Mouse (Mus musculus) layer of hippocampus, postnatal 14 days (tissue): ENCODE results near the gene Il17rd. TPM values are rescaled to one million over a fixed set of nuclear protein-coding genes. Genes with fewer than 3 reads are reported as not detected.

ENCODE experiments used
- DNase-seq, 2 experiments: peaks; one replicate each; pipeline ENCODE4 v3.0.0; 2021 to 2022; ENCODE audit warnings: low spot score in 2 of 2, mixed read lengths in 1 of 2
- total RNA-seq, 2 experiments: library from RNA; stranded (reverse); gene quantifications; 2 replicates each; pipeline ENCODE4 v1.2.3; 2021

Gene Il17rd
- total RNA-seq, 2 experiments from 2014 or later, result 3.9 to 4.3 TPM

DNA sequence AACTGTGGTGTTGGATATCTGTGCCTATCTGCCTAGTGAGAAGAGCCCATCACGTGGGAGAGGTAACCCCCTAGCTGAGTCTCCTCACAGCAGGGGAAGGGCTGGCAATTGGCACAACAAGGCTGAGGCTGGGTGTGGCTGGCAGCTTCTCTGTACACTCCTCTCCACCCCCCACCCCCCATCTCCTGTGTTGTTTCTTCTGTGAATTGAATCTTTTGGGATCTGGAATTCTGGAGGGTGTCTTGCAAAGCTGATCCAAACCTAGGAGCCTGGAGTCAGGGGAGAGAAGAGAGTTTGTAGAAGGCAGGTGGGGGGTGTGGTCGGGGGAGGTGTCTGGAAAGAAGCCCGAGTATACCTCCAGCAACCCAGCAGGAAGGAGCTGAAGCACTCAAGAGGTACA, 102.7 kb downstream of the Il17rd start:
- no peak for DNase-seq

DNA sequence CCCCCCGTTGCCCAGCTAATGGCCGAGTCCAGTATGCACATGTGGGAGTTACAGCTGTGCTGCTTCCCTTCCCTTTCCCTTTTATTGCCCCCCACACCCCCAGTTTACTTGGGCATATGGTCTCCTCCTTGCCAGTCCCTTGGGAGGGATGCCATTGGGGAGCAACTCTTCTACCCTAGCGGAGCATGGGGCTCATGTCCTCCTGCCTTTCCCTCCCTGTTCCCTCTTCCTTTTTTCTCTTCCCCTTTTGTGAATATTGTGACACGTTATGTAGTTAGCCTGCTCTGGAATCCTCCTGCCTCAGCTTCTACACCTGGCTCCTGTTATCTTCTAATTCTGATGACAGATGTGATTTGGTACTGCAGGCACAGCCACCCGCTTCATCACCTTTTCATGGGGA, 103.9 kb downstream of the Il17rd start:
- DNase-seq, result no peak

DNA sequence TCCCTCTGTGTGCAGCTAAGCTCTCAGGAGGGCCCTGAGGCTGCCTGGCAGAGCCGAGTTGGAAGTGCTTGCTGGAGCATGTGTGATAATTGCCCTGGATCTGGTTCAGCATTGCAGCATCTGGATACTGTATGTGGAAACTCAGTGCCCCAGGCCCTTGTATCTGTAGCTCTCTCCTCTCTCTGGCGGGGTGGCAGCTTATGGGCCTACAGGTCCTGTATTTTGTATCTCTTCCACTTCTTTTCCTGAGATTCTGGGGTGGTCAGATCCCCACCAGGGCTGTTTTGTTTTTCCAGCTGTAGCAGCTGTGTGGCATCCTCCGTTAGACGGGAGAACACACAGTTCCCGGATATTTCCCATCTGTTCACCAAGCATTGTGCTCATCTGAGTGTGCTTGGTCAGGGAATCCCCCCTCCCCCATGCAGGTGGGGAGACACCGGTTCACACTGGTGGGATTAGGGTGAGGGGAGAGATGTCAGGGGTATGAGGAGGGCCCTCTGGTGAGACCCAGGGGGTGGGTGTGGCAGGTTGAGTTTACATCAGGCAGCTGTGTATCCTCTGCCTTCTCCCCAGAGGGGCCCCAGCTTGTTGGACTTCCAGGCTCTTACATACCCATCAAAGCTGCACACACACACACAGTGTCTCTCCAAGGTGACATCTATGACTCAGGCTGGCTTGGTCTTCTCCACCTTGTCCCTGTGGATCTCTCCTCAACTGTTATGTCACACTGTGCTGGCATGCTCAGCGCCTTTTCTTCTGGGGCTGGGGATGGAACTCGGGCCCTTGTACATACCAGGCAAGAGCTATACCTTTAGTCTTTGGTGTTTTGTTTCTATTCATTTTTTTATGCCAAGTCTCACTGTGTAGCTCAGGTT, 106.7 kb downstream of the Il17rd start:
- no peak for DNase-seq

DNA sequence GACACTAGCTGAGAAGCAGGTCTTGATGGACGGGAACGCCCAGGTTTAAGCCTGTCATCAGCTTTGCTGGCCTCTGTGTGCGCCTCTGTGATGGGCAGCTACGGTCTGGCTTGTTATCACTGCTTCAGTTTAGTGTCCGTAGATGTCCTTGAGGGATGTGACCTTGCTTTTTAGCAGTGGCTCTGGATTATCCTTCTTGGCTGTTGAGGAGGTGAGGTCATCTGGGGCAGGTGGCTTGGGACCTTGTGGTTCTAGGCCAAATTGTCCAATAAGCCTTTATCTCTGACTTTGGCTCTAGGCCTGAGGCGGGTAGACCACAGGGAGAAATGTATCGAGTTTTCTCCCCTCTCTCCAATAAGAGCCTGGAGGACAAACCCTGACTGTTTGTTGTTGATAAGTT, 109.0 kb downstream of the Il17rd start:
- DNase-seq, result no peak

DNA sequence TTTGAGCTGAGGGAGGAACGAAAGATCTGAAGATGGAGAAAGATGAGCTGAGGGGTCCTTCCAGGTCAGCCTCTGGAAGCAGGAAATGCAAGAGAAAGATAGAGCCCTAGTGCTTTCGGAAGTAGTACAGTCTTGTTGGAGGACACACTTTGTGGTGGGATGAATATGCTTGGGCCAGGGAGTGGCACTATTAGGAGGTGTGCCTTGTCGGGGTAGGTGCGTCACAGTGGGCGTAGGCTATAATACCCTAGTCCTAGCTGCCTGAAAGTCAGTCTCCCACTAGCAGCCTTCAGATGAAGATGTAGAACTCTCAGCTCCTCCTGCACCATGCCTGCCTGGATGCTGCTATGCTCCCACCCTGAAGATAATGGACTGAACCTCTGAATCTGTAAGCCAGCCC, 110.7 kb downstream of the Il17rd start:
- no peak for DNase-seq

DNA sequence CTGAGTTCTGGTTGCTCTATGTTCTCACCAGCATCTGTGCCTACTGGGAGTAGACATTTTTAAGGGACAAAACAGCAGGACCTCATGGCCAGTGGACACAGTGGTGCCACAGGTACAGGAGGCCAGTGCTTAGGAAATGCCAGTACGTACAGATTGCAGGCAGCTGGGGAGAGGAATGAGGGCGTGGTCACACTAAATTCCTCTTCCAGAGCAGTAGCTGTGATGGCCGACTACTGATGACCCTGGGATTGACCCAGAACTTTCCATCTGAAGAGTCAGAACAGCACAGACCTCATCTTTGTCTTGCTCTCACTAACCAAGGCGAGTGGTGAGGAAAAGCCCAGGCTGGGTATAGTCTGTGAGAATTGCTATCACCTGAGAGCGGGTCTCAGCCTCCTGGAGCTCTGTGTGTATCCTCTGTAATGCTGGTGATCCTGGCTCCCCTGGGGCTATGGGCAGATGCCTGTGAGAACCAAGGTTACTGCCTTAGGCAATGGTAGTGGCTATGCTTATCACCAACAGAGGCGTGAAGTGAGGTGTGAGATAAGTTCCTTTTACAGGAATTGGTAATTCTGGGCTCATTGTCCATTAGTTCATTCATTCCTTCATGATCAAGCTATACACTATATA, 111.4 kb downstream of the Il17rd start:
- DNase-seq, result no peak

DNA sequence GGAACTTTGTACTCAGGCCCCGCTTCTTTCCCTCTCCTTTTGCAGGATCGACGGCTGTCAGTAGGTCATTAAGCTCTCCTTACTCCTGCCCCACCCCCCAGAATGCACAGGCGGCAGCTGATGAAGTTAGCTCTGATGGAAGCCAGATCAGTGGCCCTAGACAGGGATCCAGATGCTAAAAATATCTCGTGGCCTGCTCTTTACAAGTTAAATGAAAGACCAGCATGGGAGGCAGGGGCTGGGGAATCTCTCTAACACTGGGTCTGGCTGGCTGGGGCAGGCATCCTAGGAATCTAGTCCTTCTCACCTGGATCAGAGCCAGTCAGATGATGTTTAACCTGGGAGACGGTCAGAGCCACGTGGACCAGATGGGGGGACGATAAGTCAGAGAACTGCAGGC, 112.7 kb downstream of the Il17rd start:
- no peak for DNase-seq

DNA sequence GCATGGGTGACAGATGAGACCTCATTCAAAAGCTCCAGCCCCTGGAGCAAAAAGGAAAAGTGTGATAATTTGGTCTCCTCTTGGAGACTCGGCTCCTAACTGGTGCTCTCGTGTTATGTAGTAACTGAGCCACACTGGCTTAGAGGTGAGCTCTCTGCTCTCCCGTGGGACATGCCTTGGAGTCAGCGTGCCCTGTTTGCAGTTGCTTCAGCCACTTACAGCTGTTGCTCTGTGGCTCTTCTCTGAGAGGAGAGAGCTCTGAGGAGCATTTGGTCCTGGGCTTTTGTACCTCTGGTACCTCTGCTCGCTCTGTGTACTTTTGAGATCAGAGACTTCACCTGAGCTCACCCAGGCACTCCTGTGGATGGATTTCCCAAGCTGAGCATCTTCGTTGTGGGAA, 116.3 kb downstream of the Il17rd start:
- DNase-seq, result no peak

DNA sequence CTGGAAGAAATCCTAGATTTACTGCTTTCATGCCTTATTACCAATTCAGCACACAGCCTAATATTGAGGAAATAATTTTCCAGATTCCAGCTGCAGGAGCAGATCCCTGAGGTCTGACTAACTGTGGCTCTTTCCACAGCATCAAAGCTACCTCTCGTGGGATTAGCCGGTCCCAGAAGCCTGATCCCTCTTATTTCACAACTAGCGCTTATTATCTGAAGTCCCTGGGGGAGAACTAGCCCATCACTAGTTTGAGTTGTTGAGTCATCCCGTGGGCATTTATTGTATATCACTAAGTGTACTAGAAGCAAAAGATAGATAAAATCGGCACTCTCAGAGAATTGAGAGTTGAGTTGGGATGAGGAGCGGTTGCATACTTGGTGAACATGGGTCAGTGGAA, 117.3 kb downstream of the Il17rd start:
- no peak for DNase-seq

Other genes with a start within 250 kb of the Il17rd start
- under 1 TPM in 1 of 2 experiments, not detected in 1; 0.16 TPM for gene Asb14, start 144.4 kb upstream of the Il17rd start, total RNA-seq
- gene Appl1, start 67.7 kb upstream of the Il17rd start, total RNA-seq, result 10 to 100 TPM; 58.3 to 61.3 TPM
- not detected for gene Hesx1, start 44.5 kb upstream of the Il17rd start, total RNA-seq
- 10 to 100 TPM; 53.9 to 55.8 TPM for gene Arhgef3, start 76.0 kb downstream of the Il17rd start, total RNA-seq